Mouse (Mus musculus): ENCODE measurements around the gene P4hb. TPM values are rescaled to one million over a fixed set of nuclear protein-coding genes. Genes with fewer than 3 reads are reported as not detected.
A peak's percentile ranks its signal among the peaks of the same experiment; 100 is the strongest.
"Not testable (repeated sequence)": the region's sequence is repeated elsewhere in the genome, so short reads cannot be mapped to it uniquely, and the experiment has no call there.

P4hb gene
- polyA plus RNA-seq, 1 experiment from 2014 or later = 838 TPM

DNA sequence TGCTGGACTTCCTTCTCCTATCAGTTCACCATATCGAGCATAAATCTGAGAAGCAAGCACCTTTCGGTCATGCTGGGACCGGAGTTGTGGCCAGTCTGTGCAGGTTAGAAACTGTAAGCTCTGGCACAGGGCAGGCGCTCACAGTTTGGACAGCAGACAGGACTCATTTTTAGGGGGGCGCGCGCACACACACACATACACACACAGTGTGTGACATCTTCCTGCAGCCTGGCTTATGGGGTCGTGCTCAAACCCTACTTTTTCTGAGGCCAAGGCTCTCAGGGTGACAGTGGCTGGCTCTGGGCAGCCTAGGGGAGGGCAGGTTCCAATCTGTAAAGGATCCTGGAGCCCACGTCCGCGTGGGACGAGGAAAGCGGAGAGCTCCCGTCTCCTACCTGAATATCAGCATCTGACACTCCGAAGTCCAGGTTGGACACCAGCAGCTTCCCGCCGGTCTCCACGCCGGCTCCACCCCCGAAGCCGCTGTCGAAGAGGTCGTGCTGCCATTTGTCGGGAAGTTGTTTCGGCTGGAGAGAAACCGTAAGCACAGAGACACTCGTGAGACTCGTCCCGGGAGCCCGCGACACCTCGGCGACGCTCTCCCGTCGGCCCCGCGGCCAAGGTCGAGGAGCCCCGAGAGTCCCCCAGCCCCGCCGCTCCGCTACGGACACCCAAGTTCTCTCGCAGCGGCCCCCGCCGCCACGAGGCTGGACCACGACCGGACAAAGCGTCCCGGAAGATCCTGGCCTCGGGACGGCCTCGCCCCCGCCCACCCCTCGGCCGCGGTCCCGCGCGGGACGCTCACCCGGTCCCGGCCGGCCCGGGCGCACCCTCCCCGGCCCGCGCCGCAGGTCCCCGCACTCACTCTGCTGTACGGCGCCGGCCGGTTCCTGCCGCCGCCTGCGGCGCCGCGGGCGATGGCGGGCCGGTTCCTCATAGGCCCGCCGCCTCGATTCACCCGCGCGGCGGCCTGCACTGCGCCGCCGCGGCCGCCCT is 24.5 kb upstream of the P4hb start:
- H3K36me3 ChIP-seq = peaks cover 64% of the 10 kb centered on the region
- H3K27ac ChIP-seq (replicated peaks) = peak overlapping the region; percentile 93
- peak overlapping the region; percentile 79 for H3K4me2 ChIP-seq (replicated peaks)
- H3K9me3 ChIP-seq (replicated peaks) = no peaks in the 10 kb centered on the region
- no peaks in the 10 kb centered on the region for H3K27me3 ChIP-seq
- ATAC-seq (ENCODE audit: insufficient number of reproducible peaks, low FRiP score, low TSS enrichment, low read depth) = peak; percentile 47
- peaks cover 31% of the 10 kb centered on the region for H3K4me1 ChIP-seq
- WGBS = 3% methylated on average over 98 of the region's 99 CpGs
- peak overlapping the region; percentile 99 for H3K9ac ChIP-seq
- peak overlapping the region; percentile 95 for H3K4me3 ChIP-seq (replicated peaks)

DNA sequence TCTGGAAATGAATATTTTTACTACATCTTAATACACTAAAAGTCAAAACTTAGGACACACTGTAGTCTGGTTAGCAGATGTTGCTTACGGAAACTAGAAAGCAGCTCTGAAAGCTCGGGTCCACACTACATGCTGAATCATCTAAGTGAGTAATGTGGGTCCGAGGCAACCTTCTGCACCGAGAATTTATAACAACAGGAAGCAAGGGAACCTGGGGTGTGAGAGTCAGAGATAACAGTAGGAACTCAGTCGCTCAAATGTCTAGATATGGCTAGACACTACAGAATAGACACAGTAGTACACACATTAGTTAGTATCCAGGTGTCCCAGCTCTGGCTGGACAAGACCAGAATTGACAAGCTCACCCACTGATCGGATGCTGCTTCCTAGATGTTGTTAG is 15.5 kb upstream of the P4hb start:
- Histone ChIP-seq H3K9me3 (replicated peaks) (no peaks in the 10 kb centered on the region), H3K4me1 (no peaks in the 10 kb centered on the region), H3K27ac (replicated peaks) (no peak overlapping the region), H3K9ac (no peak overlapping the region), H3K4me3 (replicated peaks) (no peak overlapping the region), H3K4me2 (replicated peaks) (no peak overlapping the region), H3K27me3 (no peaks in the 10 kb centered on the region), H3K36me3 (peaks cover 83% of the 10 kb centered on the region)
- ATAC-seq (ENCODE audit: insufficient number of reproducible peaks, low FRiP score, low TSS enrichment, low read depth) = no peak
- WGBS = 90% methylated on average over 6 of the region's 6 CpGs

DNA sequence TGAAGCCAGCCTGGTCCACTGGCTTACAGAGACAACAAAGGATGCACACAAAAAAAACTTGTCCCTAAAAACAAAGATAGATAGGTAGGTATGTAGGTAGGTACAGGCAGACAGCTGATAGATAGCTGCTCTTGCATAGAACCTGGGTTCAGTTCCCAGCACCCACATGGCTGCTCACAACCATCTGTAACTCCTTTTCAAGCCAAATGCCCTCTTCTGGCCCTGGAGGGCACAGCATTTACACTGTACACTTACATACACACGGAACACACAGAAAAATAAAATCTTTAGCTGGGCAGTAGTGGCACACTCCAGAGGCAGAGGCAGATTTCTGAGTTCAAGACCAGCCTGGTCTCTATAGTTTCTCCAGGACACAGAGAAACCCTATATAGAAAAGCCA is 10.9 kb upstream of the P4hb start:
- H3K4me2 ChIP-seq (replicated peaks) = no peak overlapping the region
- WGBS = 97% methylated on average over 1 of the region's 1 CpGs
- peaks cover 50% of the 10 kb centered on the region for H3K36me3 ChIP-seq
- ATAC-seq (ENCODE audit: insufficient number of reproducible peaks, low FRiP score, low TSS enrichment, low read depth) = no peak
- no peak overlapping the region for H3K9ac ChIP-seq
- H3K4me3 ChIP-seq (replicated peaks) = no peak overlapping the region
- peaks cover 26% of the 10 kb centered on the region for H3K4me1 ChIP-seq
- no peaks in the 10 kb centered on the region for H3K27me3 ChIP-seq
- no peak overlapping the region for H3K27ac ChIP-seq (replicated peaks)
- no peaks in the 10 kb centered on the region for H3K9me3 ChIP-seq (replicated peaks)

DNA sequence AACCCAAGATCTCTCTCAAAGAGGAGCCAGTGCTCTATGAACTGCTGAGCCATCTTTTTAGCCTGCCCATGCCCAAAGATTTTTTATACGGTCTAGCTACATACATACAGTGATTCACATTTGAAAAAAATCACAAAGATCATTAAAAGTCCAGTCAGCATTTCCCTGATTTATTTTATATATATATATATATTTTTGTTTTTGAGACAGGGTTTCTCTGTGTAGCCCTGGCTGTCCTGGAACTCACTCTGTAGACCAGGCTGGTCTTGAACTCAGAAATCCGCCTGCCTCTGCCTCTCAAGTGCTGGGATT is 9.9 kb upstream of the P4hb start:
- 90% methylated on average over 2 of the region's 2 CpGs for WGBS
- H3K27me3 ChIP-seq; H3K4me3 ChIP-seq (replicated peaks); ATAC-seq (ENCODE audit: insufficient number of reproducible peaks, low FRiP score, low TSS enrichment, low read depth); H3K9ac ChIP-seq; H3K27ac ChIP-seq (replicated peaks); H3K9me3 ChIP-seq (replicated peaks); H3K4me2 ChIP-seq (replicated peaks): not testable (repeated sequence)
- H3K4me1 ChIP-seq = peaks cover 29% of the 10 kb centered on the region
- peaks cover 52% of the 10 kb centered on the region for H3K36me3 ChIP-seq

DNA sequence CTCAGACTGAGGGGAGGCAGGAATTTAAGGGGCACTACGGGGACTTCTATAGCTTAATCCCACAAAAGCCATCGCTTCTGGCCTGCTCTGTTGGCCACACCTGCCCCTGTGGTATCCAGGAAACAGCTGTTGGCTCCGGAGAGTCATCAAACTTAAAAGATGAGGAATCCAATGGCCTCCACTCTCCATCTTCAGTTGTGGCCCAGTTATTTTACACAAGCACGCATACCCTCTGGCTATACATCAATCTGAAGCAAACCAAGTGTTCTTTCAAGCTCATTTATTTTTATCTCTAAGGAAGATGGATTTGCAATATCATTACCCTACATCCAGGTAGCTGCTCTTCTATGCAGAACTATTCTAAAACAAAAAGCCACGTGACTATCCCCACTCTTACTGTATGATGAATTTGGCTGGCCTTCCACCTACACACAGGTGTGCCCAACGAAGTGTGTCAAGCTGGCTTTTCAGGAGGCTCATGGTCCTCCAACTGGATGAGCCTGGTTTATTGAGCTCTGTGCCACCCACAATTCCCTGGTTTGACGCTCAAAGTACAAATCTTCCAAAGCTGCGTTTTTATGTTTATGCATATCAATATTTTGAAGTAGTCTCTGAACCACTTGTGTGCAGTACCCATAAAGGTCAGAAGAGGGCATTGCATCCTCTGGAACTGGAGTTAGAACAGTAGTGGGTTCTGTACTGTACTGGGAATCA is 9.4 kb upstream of the P4hb start:
- WGBS = 71% methylated on average over 8 of the region's 8 CpGs
- ATAC-seq (ENCODE audit: insufficient number of reproducible peaks, low FRiP score, low TSS enrichment, low read depth) = no peak

DNA sequence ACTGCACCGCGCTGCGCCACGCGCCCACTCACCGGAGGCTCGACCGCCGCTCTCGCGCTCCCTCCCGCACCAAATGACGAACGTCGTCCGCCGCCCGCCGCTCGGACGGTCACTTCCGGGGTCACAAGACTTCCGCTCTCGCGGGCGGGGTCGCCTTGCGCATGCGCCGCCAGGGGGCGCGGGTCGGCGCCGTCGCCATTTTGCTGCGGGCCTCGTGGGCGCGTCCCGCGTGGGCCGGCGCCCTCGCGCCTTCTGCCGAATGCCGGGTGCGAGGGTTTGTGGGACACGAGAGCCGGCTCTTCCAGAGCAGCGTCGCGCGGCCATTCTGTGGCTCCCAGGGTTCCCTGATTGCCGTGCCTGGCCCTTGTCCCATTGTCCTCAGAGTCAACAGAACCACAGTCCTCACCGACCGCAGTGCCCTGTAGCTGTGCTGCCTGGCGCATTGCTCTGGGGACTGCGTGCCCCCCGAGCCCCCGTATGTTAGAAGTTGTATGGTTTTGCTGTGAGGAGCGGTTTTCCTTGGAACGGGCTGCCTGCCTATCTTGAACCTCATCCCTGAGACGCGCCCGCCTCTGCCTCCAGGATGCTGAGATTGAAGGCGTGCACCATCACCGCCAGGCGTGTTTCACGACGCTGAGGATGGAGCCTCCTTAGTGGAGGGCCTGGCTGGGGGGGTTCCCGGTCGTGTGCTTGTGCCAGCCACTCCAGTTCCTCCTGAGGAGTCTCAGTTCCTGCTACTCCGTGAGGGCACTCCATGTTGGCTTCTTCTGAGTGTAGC is 8.6 kb upstream of the P4hb start, which contains the start of gene Arhgdia:
Gene Arhgdia (minus strand): TSS at position 135 of the 778 bp plus-strand sequence.
- H3K9ac ChIP-seq = peak within 1 kb of the TSS; percentile 75
- H3K36me3 ChIP-seq = peaks cover 53% of the 10 kb centered on the region
- H3K9me3 ChIP-seq (replicated peaks) = no peaks in the 10 kb centered on the region
- H3K4me1 ChIP-seq = peaks cover 29% of the 10 kb centered on the region
- H3K27ac ChIP-seq (replicated peaks) = peak within 1 kb of the TSS; percentile 95
- H3K4me3 ChIP-seq (replicated peaks) = peak within 1 kb of the TSS; percentile 84
- no peaks in the 10 kb centered on the region for H3K27me3 ChIP-seq
- peak; percentile 56 for ATAC-seq (ENCODE audit: insufficient number of reproducible peaks, low FRiP score, low TSS enrichment, low read depth)
- 5% methylated on average over 75 of the region's 75 CpGs for WGBS
- peak within 1 kb of the TSS; percentile 88 for H3K4me2 ChIP-seq (replicated peaks)

More for the DNA sequence above, 9.4 kb upstream of the P4hb start:
- Histone ChIP-seq H3K9ac (no peak overlapping the region; the same call in 1 of the 2 replicates), H3K4me1 (peaks cover 29% of the 10 kb centered on the region), H3K27ac (replicated peaks) (peak overlapping the region; percentile 95), H3K36me3 (peaks cover 52% of the 10 kb centered on the region), H3K4me2 (replicated peaks) (peak overlapping the region; percentile 88), H3K9me3 (replicated peaks) (no peaks in the 10 kb centered on the region), H3K4me3 (replicated peaks) (peak overlapping the region; percentile 84), H3K27me3 (no peaks in the 10 kb centered on the region)

DNA sequence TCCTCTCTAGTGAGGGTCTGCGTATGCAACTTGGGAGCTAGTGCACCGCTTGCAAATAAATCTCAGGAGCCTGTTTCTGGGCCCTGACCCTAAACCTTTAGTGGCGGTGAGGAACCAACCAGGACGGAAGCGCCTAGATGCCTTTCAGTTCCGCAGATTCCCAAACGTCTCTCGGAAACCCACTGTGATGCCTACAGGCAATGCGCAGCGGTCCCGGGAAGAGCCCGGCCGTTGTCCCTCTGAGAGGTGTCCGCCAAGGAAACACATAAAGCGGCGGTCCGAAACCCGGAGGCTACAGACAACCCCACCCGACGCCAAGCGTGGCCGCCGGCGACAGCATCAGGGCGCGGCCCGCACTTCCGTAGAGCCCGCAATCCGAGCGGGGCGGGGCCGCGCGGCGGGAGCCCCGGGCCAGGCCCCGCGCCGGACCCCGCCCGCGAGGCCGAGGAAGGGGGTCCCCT is 7.8 kb upstream of the P4hb start:
- Histone ChIP-seq H3K4me2 (replicated peaks) (peak overlapping the region; percentile 88), H3K27me3 (no peaks in the 10 kb centered on the region), H3K9me3 (replicated peaks) (no peaks in the 10 kb centered on the region), H3K27ac (replicated peaks) (peak overlapping the region; percentile 95), H3K4me1 (peaks cover 29% of the 10 kb centered on the region), H3K9ac (peak overlapping the region; percentile 75), H3K36me3 (peaks cover 46% of the 10 kb centered on the region), H3K4me3 (replicated peaks) (peak overlapping the region; percentile 84)
- peak; percentile 36; the same call in 1 of the 2 replicates for ATAC-seq (ENCODE audit: insufficient number of reproducible peaks, low FRiP score, low TSS enrichment, low read depth)
- WGBS = under 1% methylated on average over 44 of the region's 44 CpGs

DNA sequence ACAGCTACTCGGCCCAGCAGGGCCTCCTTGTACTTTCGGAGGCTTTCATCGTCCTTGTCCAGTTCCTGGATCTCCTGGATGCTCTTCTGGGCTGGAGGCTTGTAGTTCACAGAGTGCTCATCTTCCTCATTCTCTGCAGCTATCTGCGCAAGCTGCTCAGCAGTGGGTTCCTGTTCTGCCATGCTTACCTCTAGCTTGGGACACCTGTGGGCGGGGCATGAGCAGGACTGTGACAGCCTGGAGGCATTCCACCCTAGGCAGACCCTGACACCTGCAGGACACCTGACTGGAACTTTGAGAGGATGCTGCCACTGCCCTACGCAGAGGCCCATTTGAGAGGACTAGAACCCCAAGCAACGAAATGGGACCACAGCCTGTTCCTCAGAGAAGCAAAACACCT is 7.1 kb upstream of the P4hb start:
- Histone ChIP-seq H3K27me3 (no peaks in the 10 kb centered on the region), H3K9me3 (replicated peaks) (no peaks in the 10 kb centered on the region), H3K36me3 (peaks cover 38% of the 10 kb centered on the region), H3K4me1 (peaks cover 29% of the 10 kb centered on the region), H3K4me2 (replicated peaks) (peak overlapping the region; percentile 88), H3K27ac (replicated peaks) (peak overlapping the region; percentile 95), H3K9ac (peak overlapping the region; percentile 75), H3K4me3 (replicated peaks) (peak overlapping the region; percentile 84)
- ATAC-seq (ENCODE audit: insufficient number of reproducible peaks, low FRiP score, low TSS enrichment, low read depth) = no peak
- 51% methylated on average over 7 of the region's 7 CpGs for WGBS

DNA sequence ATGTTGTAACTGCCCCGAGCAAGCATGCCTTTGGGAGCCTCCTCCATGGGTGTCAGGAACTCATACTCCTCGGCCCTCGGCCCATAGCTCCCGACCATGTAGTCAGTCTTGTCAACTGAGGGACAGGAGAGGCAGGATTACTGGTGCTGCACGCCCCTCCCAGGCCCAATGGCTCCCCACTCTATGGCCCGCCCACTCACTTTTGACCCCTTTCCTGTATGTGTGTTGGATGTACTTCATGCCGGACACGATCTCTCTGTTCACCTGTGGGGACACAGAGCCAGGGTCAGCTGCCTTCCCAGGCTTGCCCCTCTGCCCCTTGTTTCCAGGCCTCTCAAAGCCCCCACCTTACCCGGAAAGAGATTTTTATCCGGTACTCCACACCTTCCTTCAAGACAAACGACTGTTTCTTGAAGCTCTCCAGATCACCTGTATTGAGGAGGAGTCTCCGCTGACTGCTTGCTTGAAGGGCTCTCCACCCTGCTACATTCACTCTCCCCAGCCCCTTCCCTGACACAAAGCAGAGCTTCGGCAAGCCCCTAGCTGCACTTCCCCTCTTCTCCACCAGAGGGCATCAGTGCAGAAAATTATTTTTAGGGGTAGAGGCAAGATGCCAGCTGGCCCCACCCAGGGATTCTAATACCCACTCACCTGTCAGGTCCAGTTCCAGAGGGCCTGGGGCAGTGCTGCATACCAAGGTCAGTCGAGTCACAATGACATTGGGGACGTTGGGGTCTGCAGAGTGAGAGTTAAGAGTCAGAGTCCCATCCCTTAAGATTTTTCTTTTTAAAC is 6.5 kb upstream of the P4hb start:
- peaks cover 34% of the 10 kb centered on the region for H3K36me3 ChIP-seq
- peak overlapping the region; percentile 84 for H3K4me3 ChIP-seq (replicated peaks)
- WGBS = 53% methylated on average over 15 of the region's 15 CpGs
- H3K27ac ChIP-seq (replicated peaks) = peak overlapping the region; percentile 95
- H3K4me2 ChIP-seq (replicated peaks) = peak overlapping the region; percentile 88
- no peak for ATAC-seq (ENCODE audit: insufficient number of reproducible peaks, low FRiP score, low TSS enrichment, low read depth)
- no peaks in the 10 kb centered on the region for H3K27me3 ChIP-seq
- H3K9ac ChIP-seq = 0 out of 2 replicates have a peak overlapping the region, but pooled peaks have one; percentile 75
- no peaks in the 10 kb centered on the region for H3K9me3 ChIP-seq (replicated peaks)
- peaks cover 32% of the 10 kb centered on the region for H3K4me1 ChIP-seq

DNA sequence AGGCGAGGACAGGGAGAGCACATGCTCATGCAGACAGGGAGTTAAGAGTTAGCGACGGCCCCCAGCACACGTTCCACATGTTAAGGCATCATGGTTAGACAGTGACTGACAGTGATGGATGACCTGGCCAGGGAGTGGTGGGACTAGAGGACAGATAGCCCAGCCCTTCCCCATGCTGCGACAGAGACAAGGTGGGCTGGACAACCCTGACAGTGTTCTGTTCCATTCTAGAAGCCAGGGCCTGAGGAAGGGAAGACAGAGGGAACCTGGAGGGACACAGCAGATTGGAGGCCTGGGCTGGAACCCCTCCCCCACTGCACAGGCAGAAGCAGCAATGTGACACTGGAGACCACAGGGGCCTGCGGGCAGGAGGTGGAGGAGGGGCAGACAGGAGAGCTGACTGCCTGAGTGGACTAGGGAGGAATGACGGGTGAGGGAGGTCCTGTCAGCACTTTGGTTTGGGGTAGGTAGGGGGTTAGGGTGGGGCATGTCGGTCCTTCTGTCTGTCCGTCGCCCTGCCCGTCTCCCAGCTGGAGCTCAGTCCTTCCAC is 5.7 kb upstream of the P4hb start:
- no peaks in the 10 kb centered on the region for H3K9me3 ChIP-seq (replicated peaks)
- no peaks in the 10 kb centered on the region for H3K27me3 ChIP-seq
- no peak overlapping the region for H3K4me2 ChIP-seq (replicated peaks)
- no peak overlapping the region for H3K9ac ChIP-seq
- H3K27ac ChIP-seq (replicated peaks) = no peak overlapping the region
- H3K4me1 ChIP-seq = peaks cover 37% of the 10 kb centered on the region
- ATAC-seq (ENCODE audit: insufficient number of reproducible peaks, low FRiP score, low TSS enrichment, low read depth) = no peak
- peaks cover 31% of the 10 kb centered on the region for H3K36me3 ChIP-seq
- WGBS = 70% methylated on average over 11 of the region's 11 CpGs
- no peak overlapping the region for H3K4me3 ChIP-seq (replicated peaks)

Measured in embryonic facial prominence, embryonic 15.5 days (tissue).